In the genomic region with DNA sequence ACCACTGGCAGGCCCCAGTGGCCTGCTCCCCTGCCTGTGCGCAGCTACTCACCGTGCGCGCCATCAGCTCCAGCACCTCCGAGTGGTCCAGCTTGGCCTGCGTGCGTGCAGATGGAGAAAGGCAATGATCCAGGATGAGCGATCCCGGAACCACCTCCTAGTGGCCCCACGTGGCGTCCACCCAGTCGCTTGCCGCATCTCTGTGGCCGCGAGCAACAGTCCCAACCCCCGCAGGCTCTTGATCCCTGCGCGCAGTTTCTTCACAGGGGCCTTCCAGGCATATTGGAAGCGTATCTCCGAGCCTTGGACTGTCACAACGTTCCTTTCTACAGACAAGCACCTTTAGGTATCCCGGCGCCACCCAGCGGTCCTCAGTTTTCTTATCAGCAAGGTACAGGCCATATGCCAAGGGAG, we compare ENCODE assay signal across 7 mouse cellular contexts. TPM values are rescaled to one million over a fixed set of nuclear protein-coding genes. Genes with fewer than 3 reads are reported as not detected.
DNase-seq lines count a peak whose midpoint lies in the region; ATAC-seq and TF ChIP-seq lines count a peak whose summit lies in the region.

No protein-coding gene starts in this region.

- WGBS in thymus, adult 2 months: 13% methylated on average over 24 of the region's 24 CpGs
- WGBS in embryonic facial prominence, embryonic 10.5 days: 21% methylated on average over 24 of the region's 24 CpGs
- whole genome bisulfite sequencing in limb, embryonic 12.5 days: 15% methylated on average over 24 of the region's 24 CpGs
- WGBS in neural tube, embryonic 13.5 days: 18% methylated on average over 24 of the region's 24 CpGs

- DNase-seq in thymus, adult 2 months: no peak
- no peak for DNase-seq in thymus, postnatal 0 days (ENCODE audit: low spot score)
- DNase-seq in embryonic facial prominence, embryonic 10.5 days (ENCODE audit: low spot score): peak; percentile 30
- peak; percentile 2 for DNase-seq in induced T-regulatory cell, adult 2 months (ENCODE audit: low read depth)
- DNase-seq in urinary bladder, postnatal 36 days (ENCODE audit: low spot score in 2 of 2): no peak

- no peaks in the 10 kb centered on the region for H3K36me3 ChIP-seq in thymus, adult 2 months (ENCODE audit: control insufficient read depth, insufficient read depth, low read length)
- H3K36me3 ChIP-seq in embryonic facial prominence, embryonic 10.5 days (replicated peaks): no peaks in the 10 kb centered on the region
- H3K36me3 ChIP-seq in limb, embryonic 12.5 days: no peaks in the 10 kb centered on the region
- H3K36me3 ChIP-seq in neural tube, embryonic 13.5 days: no peaks in the 10 kb centered on the region

- no peak overlapping the region for H3K9ac ChIP-seq in limb, embryonic 12.5 days (replicated peaks)
- peak overlapping the region; percentile 58 for H3K9ac ChIP-seq in neural tube, embryonic 13.5 days

- H3K9me3 ChIP-seq in embryonic facial prominence, embryonic 10.5 days: no peaks in the 10 kb centered on the region
- no peaks in the 10 kb centered on the region for H3K9me3 ChIP-seq in limb, embryonic 12.5 days
- no peaks in the 10 kb centered on the region for H3K9me3 ChIP-seq in neural tube, embryonic 13.5 days

- H3K4me1 ChIP-seq in thymus, adult 2 months (replicated peaks; ENCODE audit: control insufficient read depth, insufficient read depth, low read length): peaks cover 6% of the 10 kb centered on the region
- no peaks in the 10 kb centered on the region for H3K4me1 ChIP-seq in embryonic facial prominence, embryonic 10.5 days
- no peaks in the 10 kb centered on the region for H3K4me1 ChIP-seq in limb, embryonic 12.5 days (replicated peaks)
- no peaks in the 10 kb centered on the region for H3K4me1 ChIP-seq in neural tube, embryonic 13.5 days (replicated peaks)

- TF ChIP-seq POLR2A in thymus, adult 2 months (IDR thresholded peaks at IDR 0.05; ENCODE audit: control insufficient read depth, extremely low read depth, insufficient read depth, low read length, poor library complexity): no peak

- no peak overlapping the region for H3K27ac ChIP-seq in thymus, adult 2 months (ENCODE audit: control insufficient read depth, insufficient read depth, low read length)
- no peak overlapping the region for H3K27ac ChIP-seq in embryonic facial prominence, embryonic 10.5 days (replicated peaks)
- no peak overlapping the region for H3K27ac ChIP-seq in limb, embryonic 12.5 days
- H3K27ac ChIP-seq in neural tube, embryonic 13.5 days (replicated peaks): no peak overlapping the region

- TF ChIP-seq CTCF in thymus, adult 2 months (IDR thresholded peaks at IDR 0.05; ENCODE audit: borderline replicate concordance, control insufficient read depth, extremely low read depth, insufficient read depth, low read length, poor library complexity): no peak

- peak overlapping the region; percentile 19 for H3K4me3 ChIP-seq in thymus, adult 2 months (ENCODE audit: control insufficient read depth, insufficient read depth, low read length)
- H3K4me3 ChIP-seq in embryonic facial prominence, embryonic 10.5 days: peak overlapping the region; percentile 52
- peak overlapping the region; percentile 34 for H3K4me3 ChIP-seq in limb, embryonic 12.5 days (replicated peaks)
- peak overlapping the region; percentile 40 for H3K4me3 ChIP-seq in neural tube, embryonic 13.5 days

- no peak for ATAC-seq in limb, embryonic 12.5 days (ENCODE audit: insufficient number of reproducible peaks, insufficient read depth, low FRiP score, low TSS enrichment, low read depth)
- ATAC-seq in neural tube, embryonic 13.5 days (ENCODE audit: low read depth): peak; percentile 79

- peak overlapping the region; percentile 59 for H3K4me2 ChIP-seq in limb, embryonic 12.5 days
- peak overlapping the region; percentile 56 for H3K4me2 ChIP-seq in neural tube, embryonic 13.5 days

- no peaks in the 10 kb centered on the region for H3K27me3 ChIP-seq in thymus, adult 2 months (ENCODE audit: control insufficient read depth, insufficient read depth, low read length)
- H3K27me3 ChIP-seq in embryonic facial prominence, embryonic 10.5 days (replicated peaks; ENCODE audit: low read depth, poor library complexity, severe bottlenecking): peaks cover 86% of the 10 kb centered on the region
- H3K27me3 ChIP-seq in limb, embryonic 12.5 days: peaks cover 51% of the 10 kb centered on the region
- peaks cover 15% of the 10 kb centered on the region for H3K27me3 ChIP-seq in neural tube, embryonic 13.5 days

RNA-seq across cellular contexts. Expression of a gene that starts 27.0 kb away (rescaled TPM):
- polyA plus RNA-seq in thymus, adult 2 months (2012; rRNA removed): 0.47 and 0.77 TPM in 2 replicates
- polyA plus RNA-seq in thymus, postnatal 0 days (2015; fragmentation: Nextera tagmentation; extraction: Ambion mirVana): 3.9 and 4.0 TPM in 2 replicates
- 4.1 and 4.5 TPM in 2 replicates for polyA plus RNA-seq in embryonic facial prominence, embryonic 10.5 days (2016; fragmentation: Nextera tagmentation; extraction: Ambion mirVana)
- 5.7 and 6.6 TPM in 2 replicates for polyA plus RNA-seq in limb, embryonic 12.5 days (2016; fragmentation: Nextera tagmentation; extraction: Ambion mirVana)
- polyA plus RNA-seq in neural tube, embryonic 13.5 days (2015; fragmentation: Nextera tagmentation; extraction: Ambion mirVana): 6.4 and 8.3 TPM in 2 replicates

Comparison
In these comparisons a context has a peak if more than half of its experiments do, and no peak if none do; other contexts are left out.
1. DNase-seq: peak in embryonic facial prominence, embryonic 10.5 days (single experiment) and induced T-regulatory cell, adult 2 months (single experiment); none in thymus, adult 2 months (single experiment), thymus, postnatal 0 days (single experiment) and urinary bladder, postnatal 36 days (0 of 2).
2. Peak in every context shown above with its lines, with median percentiles within 50 percentile points of each other: H3K4me3 ChIP-seq.